Mouse (Mus musculus) megakaryocyte, embryonic 14.5 days (primary cell): ENCODE results near the gene Robo3. TPM values are rescaled to one million over a fixed set of nuclear protein-coding genes. Genes with fewer than 3 reads are reported as not detected.
A peak's percentile ranks its signal among the peaks of the same experiment; 100 is the strongest.

Experiments used
- H3K27me3 ChIP-seq: replicated peaks from 2 replicates; pipeline ENCODE3; 2012; ENCODE audit warnings: inconsistent platforms
- H3K36me3 ChIP-seq: replicated peaks from 2 replicates; pipeline ENCODE3; 2012; ENCODE audit warnings: low read length, inconsistent platforms, mixed read lengths
- H3K4me1 ChIP-seq: 2 replicates; pipeline ENCODE4 v1.6.1; 2012; ENCODE audit warnings: inconsistent platforms
- H3K4me3 ChIP-seq: replicated peaks from 2 replicates; pipeline ENCODE3; 2012; ENCODE audit warnings: moderate library complexity, mild to moderate bottlenecking, inconsistent platforms
- H3K9me3 ChIP-seq: 2 replicates; pipeline ENCODE4 v1.6.1; 2012; ENCODE audit warnings: inconsistent platforms
- FLI1 ChIP-seq: IDR thresholded peaks from 2 replicates; pipeline ENCODE4 v1.6.1; 2012; ENCODE audit warnings: low read length, inconsistent platforms, mixed read lengths
- GATA1 ChIP-seq: IDR thresholded peaks from 3 replicates; pipeline ENCODE4 v1.6.1; 2012; ENCODE audit warnings: mixed read lengths, low read length, inconsistent platforms, borderline replicate concordance
- polyA plus RNA-seq: library from polyadenylated mRNA; stranded (reverse); fragments of >175 nt; gene quantifications from 2 replicates; pipeline ENCODE4 v1.2.3, GENCODE M21; 2012; ENCODE audit warnings: low replicate concordance; ENCODE audit not compliant: insufficient read depth

Gene Robo3
- 433 and 1,147 TPM in 2 replicates for polyA plus RNA-seq

DNA sequence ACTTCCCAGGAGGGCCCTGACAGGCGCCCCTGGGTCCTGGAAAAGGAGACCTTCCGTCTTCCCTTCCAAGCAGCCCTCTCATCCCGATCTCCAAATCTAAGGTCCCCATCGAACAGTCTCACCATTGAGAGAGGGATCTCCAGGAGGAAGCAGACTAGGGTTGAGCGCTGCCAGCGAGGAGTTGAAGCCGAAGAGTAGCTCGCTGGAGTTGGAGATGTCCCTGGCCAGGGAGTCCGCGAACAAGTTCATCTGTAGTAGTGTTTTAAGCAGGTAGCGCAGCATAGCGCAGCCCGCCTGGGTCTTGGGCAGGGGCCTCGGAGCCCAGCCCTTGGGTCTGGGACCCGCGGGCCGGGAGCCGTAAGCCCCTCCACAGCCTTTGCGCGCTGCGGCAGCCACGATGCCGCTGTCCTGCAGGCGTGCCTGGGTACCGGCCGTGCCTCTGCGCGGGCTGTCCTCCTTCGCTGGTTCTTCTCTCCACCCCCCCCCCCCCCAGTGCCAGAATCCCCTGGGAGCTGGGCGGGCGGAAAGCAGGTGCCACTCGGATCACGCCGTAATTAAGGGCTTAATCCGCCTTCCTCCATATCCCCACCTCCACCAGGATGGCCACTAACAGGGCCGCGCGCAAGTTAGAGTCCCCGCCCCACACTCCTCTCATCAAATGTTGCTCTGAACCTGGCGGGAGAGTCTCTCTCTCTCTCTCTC is at the start of gene Robo3:
Gene Robo3, minus strand, starts transcription at position 527 of the 702 bp plus-strand sequence.
- Histone ChIP-seq H3K36me3 (peaks cover 21% of the 10 kb centered on the region), H3K9me3 (no peaks in the 10 kb centered on the region), H3K27me3 (no peaks in the 10 kb centered on the region), H3K4me1 (peaks cover 78% of the 10 kb centered on the region), H3K4me3 (peak within 1 kb of the TSS; percentile 93)
- TF ChIP-seq FLI1 (no peak), GATA1 (no peak)

- no peaks in the 10 kb centered on the region for H3K27me3 ChIP-seq
- peaks cover 30% of the 10 kb centered on the region for H3K4me1 ChIP-seq
- H3K9me3 ChIP-seq = peaks cover 15% of the 10 kb centered on the region
- peaks cover 24% of the 10 kb centered on the region for H3K36me3 ChIP-seq
- TF ChIP-seq FLI1 = no peak
- H3K4me3 ChIP-seq = peak overlapping the region; percentile 50
Measured at GRCm38 (mm10) chr9:37474923-37475322, 41.9 kb upstream of the Robo3 start.

DNA sequence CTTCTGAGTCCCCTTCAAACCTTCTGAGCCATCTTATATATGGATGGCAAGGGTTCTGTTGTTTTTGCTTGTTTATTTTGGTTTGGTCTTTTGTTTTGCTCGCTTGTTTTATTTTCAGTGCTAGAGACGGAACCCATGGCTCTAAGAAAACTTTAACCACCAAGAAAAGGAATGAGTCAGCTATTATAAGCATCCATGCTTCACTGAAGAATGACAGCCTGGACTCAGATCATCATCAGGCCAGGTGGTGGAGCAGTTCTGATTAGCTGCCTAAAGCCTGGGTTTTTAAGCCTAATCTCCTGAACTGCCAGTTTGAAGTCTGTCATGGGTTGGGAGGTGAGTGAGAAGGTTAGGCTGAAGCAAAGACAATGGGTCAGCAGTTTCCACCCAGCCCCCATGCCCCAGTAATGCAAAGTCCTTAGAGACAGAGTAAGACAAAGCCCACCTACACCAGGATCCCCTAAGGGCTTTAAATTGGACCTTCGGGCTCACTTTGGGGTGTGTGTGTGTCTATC is 40.6 kb upstream of the Robo3 start:
- TF ChIP-seq GATA1 (no peak), FLI1 (no peak)
- Histone ChIP-seq H3K36me3 (peaks cover 24% of the 10 kb centered on the region), H3K27me3 (no peaks in the 10 kb centered on the region), H3K4me3 (no peak overlapping the region), H3K9me3 (peaks cover 15% of the 10 kb centered on the region), H3K4me1 (peaks cover 32% of the 10 kb centered on the region)

- peaks cover 50% of the 10 kb centered on the region for H3K4me1 ChIP-seq
- TF ChIP-seq GATA1 = no peak
- TF ChIP-seq FLI1 = no peak
- no peaks in the 10 kb centered on the region for H3K36me3 ChIP-seq
- H3K4me3 ChIP-seq = no peak overlapping the region
- H3K27me3 ChIP-seq = peaks cover 44% of the 10 kb centered on the region
- H3K9me3 ChIP-seq = no peaks in the 10 kb centered on the region
Measured at GRCm38 (mm10) chr9:37462764-37463163, 29.7 kb upstream of the Robo3 start.

- no peak overlapping the region for H3K4me3 ChIP-seq
- TF ChIP-seq GATA1 (no peak), FLI1 (no peak)
- H3K4me1 ChIP-seq = peaks cover 62% of the 10 kb centered on the region
- peaks cover 9% of the 10 kb centered on the region for H3K36me3 ChIP-seq
- H3K9me3 ChIP-seq = no peaks in the 10 kb centered on the region
- peaks cover 55% of the 10 kb centered on the region for H3K27me3 ChIP-seq
Measured at GRCm38 (mm10) chr9:37461571-37461970, 28.5 kb upstream of the Robo3 start.

GRCm38 (mm10) chr9:37460961-37461340 is 27.9 kb upstream of the Robo3 start:
- Histone ChIP-seq H3K27me3 (peaks cover 61% of the 10 kb centered on the region), H3K4me3 (peak overlapping the region; percentile 93)

DNA sequence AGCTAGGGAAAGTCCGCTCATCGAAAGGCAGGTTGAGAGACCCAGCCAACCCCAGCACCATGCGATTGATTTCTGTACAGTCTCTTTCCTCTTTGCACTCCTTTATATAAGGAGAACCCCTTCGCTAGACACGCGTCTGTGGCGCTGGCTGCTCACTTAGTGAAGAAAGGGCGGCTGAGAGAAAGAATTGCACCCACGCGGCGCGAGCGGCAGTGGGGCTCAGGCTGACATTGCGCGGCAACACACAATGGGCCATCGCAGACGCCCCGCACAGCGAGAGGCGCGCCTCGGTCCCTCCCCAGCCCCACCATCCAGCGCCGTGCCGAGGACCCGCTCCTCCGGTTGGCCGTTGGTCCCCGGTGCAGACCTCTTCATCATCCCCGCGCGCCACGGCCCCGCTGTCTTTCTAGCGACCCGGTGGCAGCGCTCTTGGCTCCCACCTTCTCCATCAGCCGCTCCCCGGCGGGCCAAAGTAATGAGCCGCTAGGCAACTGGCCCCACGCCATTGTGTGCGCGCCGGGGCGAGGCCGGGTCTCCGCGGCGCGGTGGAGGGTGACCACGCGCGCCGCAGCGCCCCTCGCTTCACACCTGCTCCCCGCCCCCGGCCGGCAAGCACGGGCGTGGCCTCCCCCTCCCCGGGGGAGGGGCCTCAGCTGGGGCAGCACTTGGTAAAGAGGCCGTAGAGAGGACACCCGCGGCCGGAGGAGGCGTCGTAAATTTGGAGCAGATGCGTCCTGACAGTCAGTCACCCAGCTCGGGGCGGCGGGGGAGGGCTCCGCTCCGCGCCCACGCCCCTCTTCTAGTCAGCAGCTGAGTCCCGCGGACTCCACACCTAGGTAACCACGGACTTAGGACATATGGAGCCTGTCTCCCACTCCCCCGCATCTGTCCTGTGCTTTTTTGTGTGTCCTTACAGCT is 27.3 kb upstream of the Robo3 start:
- peak overlapping the region; percentile 93 for H3K4me3 ChIP-seq
- peaks cover 13% of the 10 kb centered on the region for H3K36me3 ChIP-seq
- peaks cover 71% of the 10 kb centered on the region for H3K4me1 ChIP-seq
- H3K27me3 ChIP-seq = peaks cover 65% of the 10 kb centered on the region
- H3K9me3 ChIP-seq = no peaks in the 10 kb centered on the region
- no peak for TF ChIP-seq FLI1
- no peak for TF ChIP-seq GATA1

More at GRCm38 (mm10) chr9:37460961-37461340, 27.9 kb upstream of the Robo3 start:
- Histone ChIP-seq H3K36me3 (peaks cover 10% of the 10 kb centered on the region), H3K4me1 (peaks cover 68% of the 10 kb centered on the region), H3K9me3 (no peaks in the 10 kb centered on the region)
- TF ChIP-seq GATA1 = no peak
- no peak for TF ChIP-seq FLI1

DNA sequence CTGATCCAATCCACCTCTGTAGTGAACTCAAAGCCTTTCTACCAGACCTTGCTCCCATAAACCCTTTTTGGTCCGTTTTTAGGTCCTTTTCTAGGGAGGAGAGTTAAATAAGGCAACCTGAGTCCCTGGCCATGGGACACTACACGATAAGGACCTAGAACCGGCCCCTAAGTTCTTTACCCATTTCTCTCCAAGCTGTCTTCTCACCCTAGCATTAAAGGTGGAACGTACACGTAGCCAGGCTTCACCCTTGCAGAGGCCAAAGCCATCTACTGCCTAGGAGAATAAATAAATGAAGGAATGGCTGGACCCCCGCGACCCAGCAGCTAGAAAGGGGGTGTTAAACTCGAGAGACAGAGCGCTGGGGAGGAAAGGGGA is 26.6 kb upstream of the Robo3 start:
- TF ChIP-seq GATA1 = no peak
- TF ChIP-seq FLI1 = no peak
- H3K27me3 ChIP-seq = peaks cover 69% of the 10 kb centered on the region

DNA sequence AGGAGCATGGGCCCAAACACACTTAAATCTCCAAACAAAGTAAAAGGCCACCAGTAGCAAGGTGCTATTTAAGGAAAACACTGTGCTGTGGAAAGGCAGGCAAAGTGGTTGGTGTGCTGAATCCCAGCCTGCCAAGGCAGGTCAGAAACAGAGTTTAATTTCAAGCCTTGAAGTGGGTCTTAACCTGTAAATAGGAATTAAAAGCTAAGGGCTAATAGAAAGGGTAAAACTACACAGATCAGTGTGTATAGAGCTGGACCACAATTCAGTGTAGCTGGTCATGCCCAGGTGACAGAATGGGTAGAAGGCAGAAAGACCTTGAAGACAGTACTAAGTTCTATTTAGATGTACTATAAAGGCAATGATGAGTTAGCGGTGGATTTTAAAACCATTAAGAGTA is 24.1 kb upstream of the Robo3 start:
- H3K4me1 ChIP-seq = peaks cover 77% of the 10 kb centered on the region
- H3K4me3 ChIP-seq = no peak overlapping the region
- H3K9me3 ChIP-seq = no peaks in the 10 kb centered on the region
- H3K27me3 ChIP-seq = peaks cover 81% of the 10 kb centered on the region
- H3K36me3 ChIP-seq = peaks cover 20% of the 10 kb centered on the region
- TF ChIP-seq GATA1 (no peak), FLI1 (no peak)

More for the DNA sequence above, 26.6 kb upstream of the Robo3 start:
- Histone ChIP-seq H3K9me3 (no peaks in the 10 kb centered on the region), H3K4me3 (peak overlapping the region; percentile 93), H3K36me3 (peaks cover 14% of the 10 kb centered on the region), H3K4me1 (peaks cover 75% of the 10 kb centered on the region)
